Mouse (Mus musculus): ENCODE data around the gene Mia.

- TF ChIP-seq CHD2 (IDR thresholded peaks at IDR 0.05; ENCODE audit: low read depth, low read length) (no peak), ZNF384 (IDR thresholded peaks at IDR 0.05; ENCODE audit: low read depth, low read length) (no peak), ZC3H11A (IDR thresholded peaks at IDR 0.05; ENCODE audit: borderline replicate concordance, low read depth, low read length) (no peak)
These were observed 1.6 kb downstream of the Mia start for GRCm38 (mm10) chr7:27179217-27179918.

All from ES-E14 (cell line).